Mouse (Mus musculus): ENCODE data around the gene Oog4. TPM values are rescaled to one million over a fixed set of nuclear protein-coding genes. Genes with fewer than 3 reads are reported as not detected.
"Not testable (repeated sequence)": the region's sequence is repeated elsewhere in the genome, so short reads cannot be mapped to it uniquely, and the experiment has no call there.

The Oog4 gene
- not detected in 2 replicates for polyA plus RNA-seq (2014; fragmentation: Nextera tagmentation; extraction: Ambion mirVana)

DNA sequence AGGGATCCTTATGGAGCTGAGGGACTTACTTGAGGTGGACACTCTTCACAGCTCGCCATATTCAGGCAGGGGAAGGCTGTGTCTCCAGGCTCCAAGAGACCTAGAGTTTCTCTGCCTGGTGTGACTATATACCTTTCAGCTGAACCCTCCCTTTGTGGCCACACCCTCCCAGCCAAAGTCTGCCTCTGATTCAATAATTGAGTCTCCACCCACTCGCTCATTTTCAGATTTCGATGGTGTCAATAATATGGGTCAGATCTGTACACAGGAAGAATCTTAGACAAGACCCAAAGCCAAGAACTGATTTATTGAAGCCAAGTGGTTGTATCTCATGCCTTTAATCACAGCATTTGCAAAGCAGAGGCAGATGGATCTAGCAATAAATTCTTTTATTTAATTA is at the start of gene Oog4:
Gene Oog4 (minus strand): TSS at position 101 of the 400 bp plus-strand sequence.
- no peak for DNase-seq (ENCODE audit: low spot score)
- H3K4me3 ChIP-seq (ENCODE audit: low read depth, low read length), result no peak within 1 kb of the TSS

DNA sequence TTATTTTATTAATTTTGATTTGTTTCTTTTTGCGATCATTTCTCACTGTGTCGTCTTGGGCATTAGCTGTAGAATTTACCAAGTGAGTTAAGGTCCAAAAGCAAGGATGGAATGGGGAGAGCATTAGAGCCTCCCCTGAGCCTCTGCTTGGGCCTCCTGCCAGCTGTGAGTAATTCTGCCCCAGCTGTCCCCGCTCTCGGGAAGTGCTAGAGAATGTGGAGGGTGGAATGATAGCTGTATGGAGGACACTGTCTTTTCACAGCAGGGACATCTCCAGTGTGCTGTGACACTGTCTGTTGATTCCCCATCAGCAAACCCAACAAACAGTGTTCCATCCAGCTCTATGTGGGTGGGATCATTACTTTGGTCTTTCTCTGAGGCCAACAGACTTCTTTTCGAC is 23.4 kb downstream of the Oog4 start:
- not testable (repeated sequence) for DNase-seq (ENCODE audit: low spot score); ATAC-seq; H3K9me3 ChIP-seq (replicated peaks; ENCODE audit: control insufficient read depth, low read length)

More for the DNA sequence above, at the start of gene Oog4:
- ATAC-seq, result no peak
- Histone ChIP-seq H3K36me3 (ENCODE audit: control insufficient read depth, insufficient read depth, low read length) (no peaks in the 10 kb centered on the region), H3K27me3 (replicated peaks; ENCODE audit: control insufficient read depth, insufficient read depth, low read length) (no peaks in the 10 kb centered on the region), H3K4me2 (ENCODE audit: low read length) (no peak within 1 kb of the TSS), H3K9ac (ENCODE audit: low read length) (no peak within 1 kb of the TSS), H3K4me1 (ENCODE audit: control insufficient read depth, insufficient read depth, low read length) (no peaks in the 10 kb centered on the region), H3K9me3 (replicated peaks; ENCODE audit: control insufficient read depth, low read length) (no peaks in the 10 kb centered on the region), H3K27ac (ENCODE audit: low read depth, low read length) (no peak within 1 kb of the TSS)
- 86% methylated on average over 3 of the region's 3 CpGs for WGBS

DNA sequence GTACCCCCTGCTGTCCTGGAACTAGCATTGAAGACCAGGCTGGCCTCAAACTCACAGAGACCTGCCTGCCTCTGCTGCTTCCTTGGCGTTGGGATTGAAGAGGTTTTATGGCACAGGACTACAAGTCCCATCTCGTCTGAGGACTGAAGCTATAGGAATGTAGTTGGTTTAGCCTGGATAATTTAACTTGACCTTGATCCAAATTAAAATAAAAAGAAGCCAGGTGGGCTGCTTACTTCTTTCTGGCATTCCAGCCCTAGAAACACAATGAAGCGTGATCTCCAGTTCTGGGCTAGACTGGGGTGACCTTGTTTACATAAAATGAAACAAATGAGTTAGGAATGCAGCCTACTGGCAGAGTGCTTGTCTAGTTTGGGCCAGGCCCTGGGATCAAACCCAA is 36.0 kb downstream of the Oog4 start:
- Histone ChIP-seq H3K36me3 (ENCODE audit: control insufficient read depth, insufficient read depth, low read length) (peaks cover 49% of the 10 kb centered on the region), H3K4me3 (ENCODE audit: low read depth, low read length) (no peak overlapping the region), H3K9ac (ENCODE audit: low read length) (no peak overlapping the region), H3K27me3 (replicated peaks; ENCODE audit: control insufficient read depth, insufficient read depth, low read length) (no peaks in the 10 kb centered on the region), H3K27ac (ENCODE audit: low read depth, low read length) (no peak overlapping the region), H3K9me3 (replicated peaks; ENCODE audit: control insufficient read depth, low read length) (0 out of 2 replicates have a peak, but pooled peaks cover 5% of the 10 kb centered on the region), H3K4me1 (ENCODE audit: control insufficient read depth, insufficient read depth, low read length) (no peaks in the 10 kb centered on the region), H3K4me2 (ENCODE audit: low read length) (no peak overlapping the region)
- ATAC-seq (no peak), DNase-seq (ENCODE audit: low spot score) (no peak)
- WGBS, result 96% methylated on average over 3 of the region's 3 CpGs

More for the DNA sequence above, 23.4 kb downstream of the Oog4 start:
- H3K4me1 ChIP-seq (ENCODE audit: control insufficient read depth, insufficient read depth, low read length); H3K27me3 ChIP-seq (replicated peaks; ENCODE audit: control insufficient read depth, insufficient read depth, low read length); H3K36me3 ChIP-seq (ENCODE audit: control insufficient read depth, insufficient read depth, low read length); H3K27ac ChIP-seq (ENCODE audit: low read depth, low read length); H3K4me3 ChIP-seq (ENCODE audit: low read depth, low read length); H3K9ac ChIP-seq (ENCODE audit: low read length); H3K4me2 ChIP-seq (ENCODE audit: low read length): not testable (repeated sequence)
- WGBS, result 84% methylated on average over 5 of the region's 5 CpGs

DNA sequence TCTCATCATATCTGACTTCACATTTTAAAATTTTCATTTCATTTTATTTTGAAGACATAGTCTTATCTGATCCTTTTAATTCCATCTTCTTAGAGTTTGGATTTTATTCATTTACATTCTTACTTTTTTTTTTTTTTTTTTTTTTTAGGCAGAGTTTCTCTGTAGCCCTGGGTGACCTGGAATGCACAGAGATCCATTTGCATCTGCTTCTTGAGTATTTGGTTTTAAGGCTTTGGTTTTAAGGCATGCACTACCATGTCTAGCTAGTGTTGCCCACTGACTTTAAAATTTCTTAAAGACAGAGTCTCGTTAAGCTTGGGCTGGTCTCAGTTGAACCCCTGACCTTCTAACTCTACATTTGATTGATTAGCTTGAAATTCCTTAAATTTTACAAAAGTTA is 36.5 kb downstream of the Oog4 start:
- ATAC-seq (no peak), DNase-seq (ENCODE audit: low spot score) (no peak)
- Histone ChIP-seq H3K9ac (ENCODE audit: low read length) (no peak overlapping the region), H3K9me3 (replicated peaks; ENCODE audit: control insufficient read depth, low read length) (0 out of 2 replicates have a peak, but pooled peaks cover 5% of the 10 kb centered on the region), H3K4me1 (ENCODE audit: control insufficient read depth, insufficient read depth, low read length) (no peaks in the 10 kb centered on the region), H3K27me3 (replicated peaks; ENCODE audit: control insufficient read depth, insufficient read depth, low read length) (no peaks in the 10 kb centered on the region), H3K36me3 (ENCODE audit: control insufficient read depth, insufficient read depth, low read length) (peaks cover 44% of the 10 kb centered on the region), H3K4me3 (ENCODE audit: low read depth, low read length) (no peak overlapping the region), H3K27ac (ENCODE audit: low read depth, low read length) (no peak overlapping the region), H3K4me2 (ENCODE audit: low read length) (no peak overlapping the region)
- WGBS, result 92% methylated on average over 1 of the region's 1 CpGs

DNA sequence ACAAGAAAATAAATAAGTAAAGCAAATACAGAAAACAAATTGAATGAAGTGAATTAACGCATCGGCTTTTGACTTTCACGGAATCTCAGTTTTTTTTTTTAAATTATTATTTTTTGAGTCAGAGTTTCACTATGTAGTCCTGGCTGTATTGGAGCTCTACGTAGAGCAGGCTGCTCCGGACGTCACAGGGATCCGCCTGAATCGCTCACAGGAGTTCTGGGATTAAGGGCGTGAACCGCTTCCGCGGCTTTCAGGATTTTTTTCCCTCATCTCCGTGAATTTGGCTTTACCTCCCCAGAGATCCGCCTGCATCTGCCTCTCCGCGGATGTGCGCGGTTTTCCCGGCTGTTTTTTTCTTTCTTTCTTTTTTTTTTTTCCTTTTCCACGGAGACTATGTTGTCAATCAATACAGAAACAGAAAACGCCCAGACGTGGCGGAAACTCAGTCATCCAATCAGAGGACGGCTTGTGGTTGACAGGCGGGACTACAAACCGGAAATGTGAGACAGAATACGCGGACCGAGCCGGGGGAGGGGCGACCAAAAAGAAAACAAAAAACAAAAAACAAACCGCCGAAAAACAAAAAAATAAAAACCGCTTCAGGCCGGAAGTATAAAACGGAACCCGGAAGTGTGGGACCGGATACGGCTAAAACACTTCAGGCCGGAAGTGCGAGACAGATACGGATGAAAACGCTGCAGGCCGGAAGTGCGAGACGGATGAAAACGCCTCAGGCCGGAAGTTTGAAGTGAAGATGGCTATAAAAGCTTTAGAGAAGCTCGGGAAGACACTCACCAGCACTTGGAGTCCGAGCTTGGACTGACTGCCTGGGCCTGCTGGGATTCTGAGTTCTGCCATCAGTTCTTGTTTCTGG is 37.7 kb downstream of the Oog4 start, which contains the start of gene Pramef8:
Gene Pramef8 (plus strand): TSS at position 208 of the 874 bp plus-strand sequence.
- peak within 1 kb of the TSS; percentile 85 for H3K27ac ChIP-seq (ENCODE audit: low read depth, low read length)
- peak within 1 kb of the TSS; percentile 67 for H3K9ac ChIP-seq (ENCODE audit: low read length)
- H3K9me3 ChIP-seq (replicated peaks; ENCODE audit: control insufficient read depth, low read length), result 0 out of 2 replicates have a peak, but pooled peaks cover 5% of the 10 kb centered on the region
- H3K36me3 ChIP-seq (ENCODE audit: control insufficient read depth, insufficient read depth, low read length), result peaks cover 32% of the 10 kb centered on the region
- peak within 1 kb of the TSS; percentile 51 for H3K4me3 ChIP-seq (ENCODE audit: low read depth, low read length)
- peak; percentile 96 for ATAC-seq
- peak within 1 kb of the TSS; percentile 44 for H3K4me2 ChIP-seq (ENCODE audit: low read length)
- DNase-seq (ENCODE audit: low spot score), result peak; percentile 98
- WGBS, result under 1% methylated on average over 50 of the region's 50 CpGs
- H3K4me1 ChIP-seq (ENCODE audit: control insufficient read depth, insufficient read depth, low read length), result no peaks in the 10 kb centered on the region
- H3K27me3 ChIP-seq (replicated peaks; ENCODE audit: control insufficient read depth, insufficient read depth, low read length), result no peaks in the 10 kb centered on the region

DNA sequence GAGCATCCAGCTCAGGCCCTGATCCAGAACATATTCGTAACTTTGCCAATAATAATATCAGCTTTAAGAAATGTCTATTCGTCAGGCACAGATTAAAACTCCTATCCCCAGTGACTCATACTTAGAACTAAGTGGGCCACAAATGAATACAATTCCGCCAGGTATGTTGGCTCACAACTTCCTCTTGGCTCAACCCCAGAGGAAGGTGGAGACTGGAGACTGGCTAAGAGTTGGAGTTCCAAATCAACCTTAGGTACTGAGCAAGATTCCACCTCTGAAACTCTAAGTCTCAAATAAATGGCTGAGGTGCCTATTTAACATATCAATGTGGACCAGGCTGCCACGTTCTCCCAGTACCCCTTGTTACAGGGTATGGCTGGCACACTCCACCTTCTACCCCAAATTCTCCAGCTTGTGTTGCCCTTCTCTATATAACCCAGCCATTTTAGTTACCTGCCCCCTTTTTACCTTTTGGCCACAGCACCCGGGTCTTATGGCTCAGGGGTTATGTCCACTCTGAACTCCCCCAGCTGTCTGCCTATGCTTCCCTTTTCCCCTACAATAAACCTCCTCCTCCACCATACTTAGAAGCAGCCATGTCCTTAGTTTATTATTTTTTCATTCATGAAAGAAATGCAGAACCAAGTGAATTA is 38.4 kb downstream of the Oog4 start:
- DNase-seq (ENCODE audit: low spot score) (no peak), ATAC-seq (peak; percentile 24; the same call in 1 of the 2 replicates)
- Histone ChIP-seq H3K9me3 (replicated peaks; ENCODE audit: control insufficient read depth, low read length) (0 out of 2 replicates have a peak, but pooled peaks cover 5% of the 10 kb centered on the region), H3K27me3 (replicated peaks; ENCODE audit: control insufficient read depth, insufficient read depth, low read length) (no peaks in the 10 kb centered on the region), H3K9ac (ENCODE audit: low read length) (peak overlapping the region; percentile 67; the same call in 1 of the 2 replicates), H3K27ac (ENCODE audit: low read depth, low read length) (no peak overlapping the region), H3K36me3 (ENCODE audit: control insufficient read depth, insufficient read depth, low read length) (peaks cover 25% of the 10 kb centered on the region), H3K4me3 (ENCODE audit: low read depth, low read length) (peak overlapping the region; percentile 51), H3K4me2 (ENCODE audit: low read length) (peak overlapping the region; percentile 44), H3K4me1 (ENCODE audit: control insufficient read depth, insufficient read depth, low read length) (no peaks in the 10 kb centered on the region)
- WGBS, result 66% methylated on average over 5 of the region's 5 CpGs

DNA sequence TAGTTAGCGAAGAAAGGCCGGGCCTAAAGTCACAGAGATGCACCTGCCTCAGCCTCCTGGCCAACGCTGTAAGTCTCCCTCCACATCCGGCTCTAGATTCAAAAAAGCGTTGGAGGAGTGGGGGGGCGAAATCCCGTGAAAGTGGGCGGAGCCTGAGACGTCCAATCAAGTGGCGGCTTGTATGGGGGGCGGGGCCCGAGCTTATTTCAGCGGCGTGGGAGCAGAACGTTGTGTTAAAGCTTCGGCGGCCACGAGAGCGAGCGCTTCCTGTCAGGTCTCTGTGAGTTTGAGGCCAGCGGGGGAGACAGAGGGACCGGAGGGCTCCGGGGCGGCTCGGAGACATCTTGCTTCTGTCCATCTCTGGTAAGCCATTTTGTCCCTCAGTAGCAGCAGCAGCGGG is 55.9 kb downstream of the Oog4 start, which contains the start of gene Pramel1:
Gene Pramel1 (plus strand): TSS at position 248 of the 400 bp plus-strand sequence.
- 83% methylated on average over 26 of the region's 26 CpGs for WGBS
- DNase-seq (ENCODE audit: low spot score) (no peak), ATAC-seq (no peak)
- Histone ChIP-seq H3K36me3 (ENCODE audit: control insufficient read depth, insufficient read depth, low read length) (no peaks in the 10 kb centered on the region), H3K27ac (ENCODE audit: low read depth, low read length) (no peak within 1 kb of the TSS), H3K9ac (ENCODE audit: low read length) (no peak within 1 kb of the TSS), H3K27me3 (replicated peaks; ENCODE audit: control insufficient read depth, insufficient read depth, low read length) (no peaks in the 10 kb centered on the region), H3K4me3 (ENCODE audit: low read depth, low read length) (no peak within 1 kb of the TSS), H3K9me3 (replicated peaks; ENCODE audit: control insufficient read depth, low read length) (no peaks in the 10 kb centered on the region), H3K4me1 (ENCODE audit: control insufficient read depth, insufficient read depth, low read length) (no peaks in the 10 kb centered on the region), H3K4me2 (ENCODE audit: low read length) (no peak within 1 kb of the TSS)

DNA sequence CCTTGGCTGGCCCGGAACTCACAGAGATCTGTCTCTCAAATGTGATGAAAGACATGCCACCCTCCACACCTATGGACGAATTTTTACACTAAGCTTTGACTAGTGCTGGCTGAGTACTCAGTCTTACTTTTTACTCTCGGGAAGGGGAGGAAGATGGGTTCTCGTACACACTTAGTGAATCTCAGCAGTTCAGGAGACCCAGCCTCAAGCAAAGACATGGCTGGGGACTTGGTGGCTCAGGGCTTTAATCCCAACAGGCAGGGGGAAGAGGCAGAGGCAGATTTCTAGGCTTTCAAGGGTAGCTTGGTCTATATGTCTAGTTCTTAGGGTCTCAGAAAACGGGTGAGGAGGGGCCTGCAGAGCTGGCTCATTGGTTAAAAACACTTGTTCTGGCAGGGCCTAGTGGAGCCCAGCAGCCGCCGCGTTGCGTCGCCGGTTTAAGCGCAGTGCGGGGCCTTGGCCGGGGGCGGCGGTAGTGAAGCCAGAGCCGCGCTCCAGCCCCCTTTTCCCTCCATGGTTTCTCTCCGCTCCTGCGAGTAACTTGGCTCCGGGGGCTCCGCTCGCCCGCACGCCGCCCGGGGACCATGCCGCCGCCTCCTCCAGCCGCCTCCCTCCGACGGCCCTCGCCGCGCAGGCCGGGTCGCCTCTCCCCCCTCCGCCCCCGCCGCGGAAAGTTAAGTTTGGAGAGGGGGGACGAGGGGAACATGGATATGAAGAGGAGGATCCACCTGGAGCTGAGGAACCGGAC is 61.0 kb downstream of the Oog4 start:
- H3K36me3 ChIP-seq (ENCODE audit: control insufficient read depth, insufficient read depth, low read length), result no peaks in the 10 kb centered on the region
- H3K4me3 ChIP-seq (ENCODE audit: low read depth, low read length), result peak overlapping the region; percentile 26
- no peaks in the 10 kb centered on the region for H3K4me1 ChIP-seq (ENCODE audit: control insufficient read depth, insufficient read depth, low read length)
- no peaks in the 10 kb centered on the region for H3K27me3 ChIP-seq (replicated peaks; ENCODE audit: control insufficient read depth, insufficient read depth, low read length)
- peak overlapping the region; percentile 50 for H3K4me2 ChIP-seq (ENCODE audit: low read length)
- H3K9me3 ChIP-seq (replicated peaks; ENCODE audit: control insufficient read depth, low read length), result no peaks in the 10 kb centered on the region
- peak; percentile 92 for ATAC-seq
- H3K9ac ChIP-seq (ENCODE audit: low read length), result peak overlapping the region; percentile 47; the same call in 1 of the 2 replicates
- 10% methylated on average over 30 of the region's 43 CpGs for WGBS
- no peak overlapping the region for H3K27ac ChIP-seq (ENCODE audit: low read depth, low read length)
- DNase-seq (ENCODE audit: low spot score), result peak; percentile 69

All from forebrain, embryonic 14.5 days (tissue).